ENCODE assay signal across 8 mouse cellular contexts in the genomic region with DNA sequence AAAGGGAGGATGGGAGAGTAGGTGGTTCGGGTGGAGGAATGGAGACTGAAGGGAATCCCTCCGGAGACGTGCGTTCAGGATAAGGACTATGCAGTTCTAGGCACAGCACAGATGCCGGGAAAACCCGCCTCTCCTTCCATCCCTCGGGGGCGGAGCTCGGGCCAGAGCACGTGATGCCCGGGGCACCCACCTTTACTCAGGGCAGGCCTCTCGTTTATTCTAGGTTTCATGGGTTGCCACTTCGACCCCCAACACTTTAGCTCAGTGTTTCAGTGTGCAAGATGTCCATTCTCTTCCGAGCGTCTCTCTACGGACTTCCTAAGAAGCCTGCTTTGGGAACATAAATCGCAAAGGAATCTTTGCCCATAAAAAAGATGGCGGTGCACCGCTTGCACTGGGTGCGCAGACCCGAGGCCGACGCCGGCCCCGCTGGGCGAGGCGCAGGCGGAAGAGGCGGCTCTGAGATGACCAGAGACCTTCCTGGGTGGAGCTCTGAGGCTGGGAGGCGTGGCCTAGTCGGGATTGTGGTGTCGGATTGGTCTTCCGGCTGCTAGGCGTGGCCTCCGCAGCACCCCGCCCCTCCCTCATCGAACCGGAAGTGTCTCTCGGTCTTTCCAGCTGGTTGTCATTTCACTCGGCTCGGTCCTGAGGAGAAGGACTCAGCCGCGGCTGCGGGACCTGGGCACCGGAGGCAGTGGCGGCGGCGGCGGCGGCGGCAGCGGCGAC. TPM values are rescaled to one million over a fixed set of nuclear protein-coding genes. Genes with fewer than 3 reads are reported as not detected.
DNase-seq lines count a peak whose midpoint lies in the region; ATAC-seq lines count a peak whose summit lies in the region.

No protein-coding gene starts in this region.

- intact Hi-C loops in left cerebral cortex, postnatal 14 days (cut with DNase I): loop anchor here (5.0 to 10.0 kb wide), 3 partner anchors 64 to 193 kb away; no protein-coding TSS in a partner anchor

- H3K9ac ChIP-seq in intestine, embryonic 14.5 days (ENCODE audit: low read length): peak overlapping the region; percentile 65

- under 1% methylated on average over 53 of the region's 53 CpGs for WGBS in intestine, embryonic 14.5 days

- no peaks in the 10 kb centered on the region for H3K36me3 ChIP-seq in intestine, embryonic 14.5 days (ENCODE audit: control insufficient read depth, insufficient read depth, low read length)

- peak; percentile 95 to 96 for DNase-seq in adrenal gland, adult 18-20 months (ENCODE audit: low spot score in 2 of 2)
- peak; percentile 99 for DNase-seq in embryo, embryonic 11 days
- peak; percentile 99 for DNase-seq in gastrocnemius, postnatal 25 days
- DNase-seq in intestine, embryonic 14.5 days (ENCODE audit: low spot score): peak; percentile 96
- DNase-seq in left cerebral cortex, postnatal 14 days (ENCODE audit: low spot score in 2 of 2): peak; percentile 99 to 100
- DNase-seq in mesoderm, embryonic 11.5 days (ENCODE audit: low read depth, low spot score): peak; percentile 99
- peak; percentile 99 for DNase-seq in right cerebral cortex, postnatal 36 days (ENCODE audit: low spot score in 2 of 2)
- peak; percentile 99 for DNase-seq in yolk sac, embryonic 10.5 days (ENCODE audit: low spot score)

- H3K27ac ChIP-seq in intestine, embryonic 14.5 days (ENCODE audit: low read depth): peak overlapping the region; percentile 87

- peak overlapping the region; percentile 88 for H3K4me2 ChIP-seq in intestine, embryonic 14.5 days (ENCODE audit: low read length)

- peaks cover 7% of the 10 kb centered on the region; the same call in 1 of the 2 replicates for H3K4me1 ChIP-seq in intestine, embryonic 14.5 days (replicated peaks; ENCODE audit: control insufficient read depth, insufficient read depth, low read length)

- peak; percentile 100 for ATAC-seq in intestine, embryonic 14.5 days (replicated peaks; ENCODE audit: low FRiP score, low TSS enrichment, low read depth)

- no peaks in the 10 kb centered on the region for H3K27me3 ChIP-seq in intestine, embryonic 14.5 days (replicated peaks; ENCODE audit: control insufficient read depth, insufficient read depth, low read length)

- no peaks in the 10 kb centered on the region for H3K9me3 ChIP-seq in intestine, embryonic 14.5 days (ENCODE audit: control insufficient read depth, low read length)

- H3K4me3 ChIP-seq in intestine, embryonic 14.5 days (ENCODE audit: low read depth, low read length): peak overlapping the region; percentile 70

RNA-seq across cellular contexts. Expression of gene Cpeb4, which starts 1.6 kb away (rescaled TPM):
- 100 to 1,000 TPM; 158 to 193 TPM for total RNA-seq in adrenal gland, adult 18-20 months (2021)
- total RNA-seq in gastrocnemius, postnatal 25 days (2021): 10 to 100 TPM; 65.3 to 91.5 TPM
- 4.3 and 4.7 TPM in 2 replicates for polyA plus RNA-seq in intestine, embryonic 14.5 days (2014; fragmentation: Nextera tagmentation; extraction: Ambion mirVana)
- 100 to 1,000 TPM; 146 to 152 TPM for total RNA-seq in left cerebral cortex, postnatal 14 days (2021)

Comparison
In these comparisons a context has a peak if more than half of its experiments do, and no peak if none do; other contexts are left out.
1. Peak in every context shown above with its lines: DNase-seq, ATAC-seq, H3K4me3 ChIP-seq and H3K27ac ChIP-seq.